Mouse (Mus musculus): ENCODE results near the gene Ubl7. TPM values are rescaled to one million over a fixed set of nuclear protein-coding genes. Genes with fewer than 3 reads are reported as not detected.

Ubl7 gene
- polyA plus RNA-seq, 1 experiment from 2014 or later = 111 TPM

DNA sequence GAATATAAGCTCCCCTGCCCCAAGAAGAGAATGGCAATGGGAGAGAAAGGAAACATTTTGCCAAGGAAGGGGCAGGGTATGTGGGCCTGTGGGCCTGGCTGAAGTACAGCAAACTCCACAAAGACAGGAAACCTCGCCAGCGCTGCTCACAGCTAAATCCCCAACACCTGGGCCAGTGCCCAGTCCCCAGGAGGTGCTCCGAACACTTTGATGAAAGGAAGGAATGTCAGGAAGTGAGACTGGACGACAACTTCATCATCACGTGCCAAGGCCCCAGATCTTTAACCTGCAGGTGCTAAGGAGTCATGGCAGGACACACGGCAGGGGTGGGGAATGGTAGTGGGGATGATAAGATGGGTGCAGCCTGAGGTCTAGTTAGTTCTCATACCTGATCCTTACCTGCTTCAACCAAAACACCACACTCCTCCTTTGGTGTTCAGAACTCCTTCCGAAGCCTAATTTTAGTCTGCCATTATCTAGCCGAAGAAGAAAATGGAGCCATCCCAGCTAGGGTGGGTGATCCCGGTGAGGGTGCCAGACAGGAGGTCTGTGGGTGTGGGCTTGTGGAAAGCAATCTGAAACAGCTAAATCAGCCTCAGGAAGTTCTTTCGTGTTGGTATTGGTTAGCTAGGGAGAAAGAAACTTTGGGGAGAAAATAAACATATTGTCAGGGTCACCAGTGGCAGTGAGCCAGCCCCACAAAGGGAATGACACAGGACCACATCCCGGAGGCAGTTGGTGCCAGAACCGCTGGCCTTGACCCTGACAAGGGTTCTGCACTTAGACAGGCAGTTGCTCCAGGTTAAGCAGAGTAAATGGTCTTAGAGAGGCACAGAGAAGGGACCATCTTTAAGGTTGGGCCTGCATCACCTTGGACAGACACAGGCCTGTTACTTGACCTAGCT, 54.8 kb downstream of the Ubl7 start:
- H3K36me3 ChIP-seq = 0 out of 2 replicates have a peak, but pooled peaks cover 4% of the 10 kb centered on the region
- DNase-seq (ENCODE audit: low spot score) = no peak
- no peak overlapping the region for H3K4me3 ChIP-seq
- no peaks in the 10 kb centered on the region for H3K9me3 ChIP-seq (replicated peaks)
- peaks cover 34% of the 10 kb centered on the region for H3K4me1 ChIP-seq
- 79% methylated on average over 12 of the region's 12 CpGs for WGBS
- no peak overlapping the region for H3K27ac ChIP-seq (replicated peaks)
- H3K27me3 ChIP-seq (ENCODE audit: low read depth, poor library complexity, severe bottlenecking) = no peaks in the 10 kb centered on the region

DNA sequence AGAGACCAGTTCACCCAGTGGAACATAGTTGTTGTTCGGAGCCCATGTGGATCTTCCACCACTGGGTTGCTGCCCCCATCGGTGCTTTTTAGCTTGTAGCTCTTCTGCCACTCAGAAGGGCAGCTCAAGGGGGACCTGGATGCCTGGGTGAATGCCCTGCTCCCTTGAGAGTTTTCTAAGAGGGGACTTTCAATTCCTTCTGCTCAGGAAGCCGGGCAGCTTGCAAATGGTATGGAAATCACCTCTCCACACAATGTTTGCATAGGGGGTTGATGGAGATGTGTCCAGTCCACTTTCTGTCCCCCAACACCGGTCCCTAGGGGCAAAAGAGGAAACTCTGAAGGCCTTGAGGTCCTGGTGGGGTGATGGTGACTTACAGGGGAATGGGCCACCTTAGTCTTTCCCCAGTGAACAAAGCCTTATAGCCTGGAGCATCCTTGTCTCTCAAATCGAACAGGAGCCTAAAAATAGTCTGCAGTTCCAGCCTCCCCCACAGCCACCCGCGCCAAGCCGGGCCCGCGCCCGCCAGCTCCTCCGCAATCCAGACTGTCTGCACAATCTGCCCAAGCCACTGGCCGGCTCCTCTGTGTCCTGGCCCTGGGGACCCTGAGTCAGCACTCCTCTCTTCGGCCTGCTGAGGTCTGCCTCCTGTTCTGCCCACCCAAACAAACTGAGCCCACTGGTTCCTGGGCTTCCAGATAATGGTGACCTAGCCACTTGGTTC, 56.6 kb downstream of the Ubl7 start:
- H3K4me3 ChIP-seq = no peak overlapping the region
- H3K27ac ChIP-seq (replicated peaks) = 0 out of 2 replicates have a peak overlapping the region, but pooled peaks have one; percentile 13
- no peaks in the 10 kb centered on the region for H3K36me3 ChIP-seq
- H3K27me3 ChIP-seq (ENCODE audit: low read depth, poor library complexity, severe bottlenecking) = no peaks in the 10 kb centered on the region
- H3K4me1 ChIP-seq = peaks cover 26% of the 10 kb centered on the region
- H3K9me3 ChIP-seq (replicated peaks) = no peaks in the 10 kb centered on the region
- WGBS = 88% methylated on average over 14 of the region's 14 CpGs
- no peak for DNase-seq (ENCODE audit: low spot score)

- DNase-seq (ENCODE audit: low spot score) = no peak
- H3K4me3 ChIP-seq = no peak overlapping the region
Observed at GRCm38 (mm10) chr9:57968166-57968771, 57.5 kb downstream of the Ubl7 start.

DNA sequence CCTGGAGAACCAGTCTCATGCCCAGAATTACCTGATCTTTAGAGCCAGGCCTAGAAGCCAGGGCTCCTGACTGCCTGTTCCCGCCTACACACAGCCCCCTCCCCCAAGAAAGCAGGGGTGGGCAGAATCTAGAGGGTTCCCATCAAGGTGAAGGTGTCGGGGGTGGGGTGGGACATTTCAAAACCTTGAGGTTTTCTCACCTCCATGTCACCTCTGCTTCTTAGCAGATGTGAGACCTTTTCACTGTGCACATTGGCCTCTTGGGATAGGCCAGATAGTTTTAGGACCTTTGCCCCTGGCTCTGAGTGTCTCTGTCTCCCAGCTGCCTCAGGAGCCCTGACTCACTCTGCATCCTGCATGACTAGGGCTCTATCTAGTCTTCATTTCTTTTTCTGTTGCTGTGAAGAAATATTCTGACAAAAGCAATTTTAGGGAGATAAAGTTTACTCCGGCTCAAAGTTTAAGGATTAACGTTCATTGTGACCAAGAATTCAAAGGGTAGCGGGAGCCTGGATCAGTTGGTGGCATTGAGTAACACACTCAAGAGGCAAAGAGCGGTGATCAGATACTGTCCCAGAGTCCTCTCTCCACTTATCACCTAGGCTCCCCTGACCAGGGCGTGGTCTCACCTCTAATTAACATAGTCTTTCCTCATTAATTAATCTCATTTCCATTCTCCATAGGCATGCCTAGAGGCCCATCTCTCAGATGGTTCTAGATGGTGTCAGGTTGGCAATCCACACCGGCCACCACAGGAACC, 58.2 kb downstream of the Ubl7 start:
- Histone ChIP-seq H3K27me3 (ENCODE audit: low read depth, poor library complexity, severe bottlenecking) (no peaks in the 10 kb centered on the region), H3K36me3 (no peaks in the 10 kb centered on the region), H3K4me3 (no peak overlapping the region), H3K9me3 (replicated peaks) (no peaks in the 10 kb centered on the region), H3K27ac (replicated peaks) (0 out of 2 replicates have a peak overlapping the region, but pooled peaks have one; percentile 9), H3K4me1 (peaks cover 30% of the 10 kb centered on the region)
- no peak for DNase-seq (ENCODE audit: low spot score)
- WGBS = 88% methylated on average over 8 of the region's 8 CpGs

More at GRCm38 (mm10) chr9:57968166-57968771, 57.5 kb downstream of the Ubl7 start:
- 91% methylated on average over 9 of the region's 9 CpGs for WGBS
- Histone ChIP-seq H3K27me3 (ENCODE audit: low read depth, poor library complexity, severe bottlenecking) (no peaks in the 10 kb centered on the region), H3K36me3 (no peaks in the 10 kb centered on the region), H3K27ac (replicated peaks) (0 out of 2 replicates have a peak overlapping the region, but pooled peaks have one; percentile 9), H3K9me3 (replicated peaks) (no peaks in the 10 kb centered on the region), H3K4me1 (peaks cover 34% of the 10 kb centered on the region)

DNA sequence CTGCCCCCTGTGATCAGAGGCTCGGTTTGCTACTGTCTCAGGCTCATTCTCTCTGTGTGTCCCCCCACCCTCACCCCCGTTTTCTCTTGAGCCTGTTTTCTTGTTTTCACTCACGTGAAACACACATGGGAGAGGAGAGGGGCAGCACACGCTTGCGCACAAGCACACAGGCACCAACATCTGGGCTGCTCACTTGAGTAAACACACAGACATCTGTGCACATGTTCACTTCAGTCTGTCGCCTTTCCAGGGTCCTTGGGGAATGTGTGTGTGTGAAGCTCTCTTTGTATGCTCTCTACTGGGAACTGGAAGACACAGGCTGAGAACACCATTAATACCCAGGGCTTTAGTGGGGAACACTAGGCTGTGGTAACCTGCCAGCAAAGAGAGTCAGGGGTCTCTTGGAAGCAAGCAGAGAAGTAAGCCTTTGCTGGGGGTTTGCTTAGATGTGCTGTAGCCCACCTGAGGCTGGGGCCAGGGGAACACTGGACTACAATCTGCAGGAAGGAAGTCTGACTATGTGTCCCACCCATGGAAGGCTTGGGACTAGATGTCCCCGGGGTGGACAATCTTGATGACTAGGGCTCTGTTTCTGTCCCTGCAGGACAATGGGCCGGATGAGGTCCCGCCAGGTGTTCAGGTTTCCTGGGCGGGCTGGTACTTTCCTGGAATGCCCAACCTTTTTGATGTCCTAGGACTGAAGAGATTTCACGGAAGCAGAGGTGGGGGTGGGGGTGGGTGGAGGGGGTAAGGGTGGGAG, 59.1 kb downstream of the Ubl7 start:
- 79% methylated on average over 11 of the region's 11 CpGs for WGBS
- DNase-seq (ENCODE audit: low spot score) = no peak
- peaks cover 20% of the 10 kb centered on the region for H3K4me1 ChIP-seq
- H3K9me3 ChIP-seq (replicated peaks) = no peaks in the 10 kb centered on the region
- H3K27ac ChIP-seq (replicated peaks) = 0 out of 2 replicates have a peak overlapping the region, but pooled peaks have one; percentile 15
- no peaks in the 10 kb centered on the region for H3K27me3 ChIP-seq (ENCODE audit: low read depth, poor library complexity, severe bottlenecking)
- no peaks in the 10 kb centered on the region for H3K36me3 ChIP-seq
- H3K4me3 ChIP-seq = no peak overlapping the region

DNA sequence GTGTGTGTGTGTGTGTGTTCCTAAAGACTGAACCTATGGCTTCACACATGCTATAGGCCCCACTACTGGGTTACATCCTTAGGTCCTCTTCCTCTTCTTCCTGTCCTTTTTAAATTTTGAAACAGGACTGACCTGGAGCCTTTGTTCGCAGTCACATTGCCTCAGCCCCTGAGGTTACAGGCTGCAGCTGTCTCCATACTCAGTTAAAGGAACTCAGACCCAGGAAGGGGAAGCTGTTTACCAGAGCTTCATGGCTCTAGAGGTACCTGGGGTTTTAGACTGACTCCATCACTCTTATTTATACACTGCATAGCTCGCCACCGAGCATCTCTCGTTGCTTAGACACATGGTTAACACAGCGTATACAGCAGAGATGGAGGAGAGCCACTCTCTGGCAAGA, 60.6 kb downstream of the Ubl7 start:
- Histone ChIP-seq H3K27ac (replicated peaks) (peak overlapping the region; percentile 38; the same call in 1 of the 2 replicates), H3K27me3 (ENCODE audit: low read depth, poor library complexity, severe bottlenecking) (no peaks in the 10 kb centered on the region), H3K4me1 (peaks cover 20% of the 10 kb centered on the region), H3K36me3 (no peaks in the 10 kb centered on the region), H3K9me3 (replicated peaks) (no peaks in the 10 kb centered on the region), H3K4me3 (no peak overlapping the region)
- 97% methylated on average over 5 of the region's 5 CpGs for WGBS
- DNase-seq (ENCODE audit: low spot score) = no peak

GRCm38 (mm10) chr9:57972141-57972591, 61.4 kb downstream of the Ubl7 start:
- Histone ChIP-seq H3K4me1 (peaks cover 20% of the 10 kb centered on the region), H3K9me3 (replicated peaks) (no peaks in the 10 kb centered on the region), H3K27me3 (ENCODE audit: low read depth, poor library complexity, severe bottlenecking) (no peaks in the 10 kb centered on the region), H3K36me3 (no peaks in the 10 kb centered on the region), H3K27ac (replicated peaks) (peak overlapping the region; percentile 38; the same call in 1 of the 2 replicates), H3K4me3 (no peak overlapping the region)
- DNase-seq (ENCODE audit: low spot score) = no peak
- 74% methylated on average over 9 of the region's 9 CpGs for WGBS

- WGBS = 75% methylated on average over 9 of the region's 9 CpGs
- Histone ChIP-seq H3K4me1 (peaks cover 15% of the 10 kb centered on the region), H3K9me3 (replicated peaks) (0 out of 2 replicates have a peak, but pooled peaks cover 3% of the 10 kb centered on the region), H3K4me3 (no peak overlapping the region), H3K27ac (replicated peaks) (0 out of 2 replicates have a peak overlapping the region, but pooled peaks have one; percentile 38), H3K36me3 (no peaks in the 10 kb centered on the region), H3K27me3 (ENCODE audit: low read depth, poor library complexity, severe bottlenecking) (no peaks in the 10 kb centered on the region)
- DNase-seq (ENCODE audit: low spot score) = no peak
Observed at GRCm38 (mm10) chr9:57972776-57973439, 62.1 kb downstream of the Ubl7 start.

DNA sequence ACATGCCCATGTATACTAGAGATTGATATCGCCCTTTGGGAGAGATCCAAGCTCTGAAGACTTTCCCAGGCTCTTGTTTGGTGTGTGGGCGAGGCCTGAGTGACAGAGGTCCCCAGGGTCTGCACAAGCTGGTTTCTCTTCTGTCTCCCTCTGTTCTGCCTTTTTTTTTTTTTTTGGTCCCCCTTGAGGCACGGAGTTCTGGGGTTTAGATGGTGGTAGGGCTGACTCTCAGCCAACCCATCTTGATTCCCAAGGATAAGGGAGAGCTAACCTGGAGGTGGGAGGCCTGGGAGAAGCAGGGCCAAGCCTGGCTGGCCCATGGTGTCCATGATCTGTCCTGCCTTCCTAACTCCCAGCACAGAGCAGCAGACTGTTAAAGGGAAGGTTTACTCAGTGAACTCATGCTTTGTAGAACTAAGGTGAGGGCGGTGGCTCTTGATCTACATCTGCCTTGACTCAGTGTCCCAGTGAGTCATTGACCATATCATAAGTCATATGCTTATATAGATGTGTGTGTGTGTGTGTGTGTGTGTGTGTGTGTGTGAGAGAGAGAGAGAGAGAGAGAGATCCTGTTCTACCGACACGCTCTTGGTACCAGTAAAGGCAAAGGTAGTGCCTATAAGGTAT, 62.8 kb downstream of the Ubl7 start:
- Histone ChIP-seq H3K27me3 (ENCODE audit: low read depth, poor library complexity, severe bottlenecking) (no peaks in the 10 kb centered on the region), H3K4me1 (peaks cover 15% of the 10 kb centered on the region; the same call in 1 of the 2 replicates), H3K27ac (replicated peaks) (no peak overlapping the region), H3K36me3 (no peaks in the 10 kb centered on the region), H3K4me3 (no peak overlapping the region), H3K9me3 (replicated peaks) (0 out of 2 replicates have a peak, but pooled peaks cover 3% of the 10 kb centered on the region)
- no peak for DNase-seq (ENCODE audit: low spot score)
- WGBS = 82% methylated on average over 6 of the region's 6 CpGs

GRCm38 (mm10) chr9:57974221-57974620, 63.4 kb downstream of the Ubl7 start:
- Histone ChIP-seq H3K27ac (replicated peaks) (no peak overlapping the region), H3K27me3 (ENCODE audit: low read depth, poor library complexity, severe bottlenecking) (no peaks in the 10 kb centered on the region), H3K4me1 (peaks cover 15% of the 10 kb centered on the region; the same call in 1 of the 2 replicates), H3K36me3 (no peaks in the 10 kb centered on the region), H3K4me3 (no peak overlapping the region), H3K9me3 (replicated peaks) (0 out of 2 replicates have a peak, but pooled peaks cover 3% of the 10 kb centered on the region)
- DNase-seq (ENCODE audit: low spot score) = no peak
- WGBS = 83% methylated on average over 5 of the region's 5 CpGs

Measured in midbrain, embryonic 10.5 days (tissue).